Mouse (Mus musculus) heart, adult 2 months (tissue): ENCODE results near the gene Cltb. TPM values are rescaled to one million over a fixed set of nuclear protein-coding genes. Genes with fewer than 3 reads are reported as not detected.

Experiments
- DNase-seq, 2 experiments: peaks; one replicate each; pipeline ENCODE4 v3.0.0; 2021
- H3K27ac ChIP-seq: fragments of 200-600 bp; 2 replicates; pipeline ENCODE4 v1.8.1; 2022
- H3K27me3 ChIP-seq: fragments of 200-500 bp; 2 replicates; pipeline ENCODE4 v1.6.1; 2012; ENCODE audit warnings: mild to moderate bottlenecking, low read length, inconsistent platforms, mixed read lengths; ENCODE audit not compliant: control insufficient read depth, insufficient read depth
- H3K36me3 ChIP-seq: fragments of 200-500 bp; 2 replicates; pipeline ENCODE4 v1.6.1; 2012; ENCODE audit warnings: low read length, inconsistent platforms; ENCODE audit not compliant: control insufficient read depth, insufficient read depth
- H3K4me1 ChIP-seq: fragments of 200-500 bp; 2 replicates; pipeline ENCODE4 v1.6.1; 2011; ENCODE audit warnings: low read length; ENCODE audit not compliant: control insufficient read depth, insufficient read depth
- H3K4me3 ChIP-seq: fragments of 200-600 bp; 2 replicates; pipeline ENCODE4 v1.8.1; 2022
- H3K79me2 ChIP-seq: fragments of 200-500 bp; replicated peaks from 2 replicates; pipeline ENCODE4 v1.6.1; 2012; ENCODE audit warnings: mild to moderate bottlenecking, inconsistent platforms, low read length, moderate library complexity, mixed read lengths; ENCODE audit not compliant: control insufficient read depth, insufficient read depth
- H3K9ac ChIP-seq: fragments of 200-500 bp; 2 replicates; pipeline ENCODE4 v1.6.1; 2012; ENCODE audit warnings: low read depth, mild to moderate bottlenecking, control low read depth, inconsistent platforms, low read length, mixed read lengths
- CTCF ChIP-seq: fragments of 200-600 bp; IDR thresholded peaks from 2 replicates; pipeline ENCODE4 v1.8.1; 2022; ENCODE audit warnings: antibody characterized with exemption, mild to moderate bottlenecking, moderate library complexity
- EP300 ChIP-seq: fragments of 200-500 bp; IDR thresholded peaks from 2 replicates; pipeline ENCODE4 v1.6.1; 2011; ENCODE audit warnings: low read depth, low read length, control low read depth; ENCODE audit not compliant: insufficient read depth
- POLR2A ChIP-seq: fragments of 200-500 bp; IDR thresholded peaks from 2 replicates; pipeline ENCODE4 v1.6.1; 2011; ENCODE audit warnings: mild to moderate bottlenecking, low read depth, low read length, control low read depth; ENCODE audit not compliant: insufficient read depth
- WGBS: fragments of 180-500 bp; shearing (Covaris S2); methylation state at CpG from one replicate; pipeline ENCODE4 v1.1.7; 2018; 5-methylcytosine and 5-hydroxymethylcytosine counted together
- intact Hi-C: fragments of 180-260 bp; cut with DNase I; formaldehyde crosslinking; loops from one replicate; pipeline ENCODE4 v1.15.1; 2025
- polyA plus RNA-seq: library from polyadenylated mRNA; depleted of rRNA; stranded (reverse); fragments of >200 nt; gene quantifications from 2 replicates; pipeline ENCODE4 v1.2.3, GENCODE M21; 2012
- total RNA-seq, 2 experiments: library from RNA; stranded (reverse); gene quantifications; 2 replicates each; pipeline ENCODE4 v1.2.3; 2021

Cltb gene
- total and polyA plus RNA-seq, 3 experiments: 64.1 to 105 (median 96.6) TPM

DNA sequence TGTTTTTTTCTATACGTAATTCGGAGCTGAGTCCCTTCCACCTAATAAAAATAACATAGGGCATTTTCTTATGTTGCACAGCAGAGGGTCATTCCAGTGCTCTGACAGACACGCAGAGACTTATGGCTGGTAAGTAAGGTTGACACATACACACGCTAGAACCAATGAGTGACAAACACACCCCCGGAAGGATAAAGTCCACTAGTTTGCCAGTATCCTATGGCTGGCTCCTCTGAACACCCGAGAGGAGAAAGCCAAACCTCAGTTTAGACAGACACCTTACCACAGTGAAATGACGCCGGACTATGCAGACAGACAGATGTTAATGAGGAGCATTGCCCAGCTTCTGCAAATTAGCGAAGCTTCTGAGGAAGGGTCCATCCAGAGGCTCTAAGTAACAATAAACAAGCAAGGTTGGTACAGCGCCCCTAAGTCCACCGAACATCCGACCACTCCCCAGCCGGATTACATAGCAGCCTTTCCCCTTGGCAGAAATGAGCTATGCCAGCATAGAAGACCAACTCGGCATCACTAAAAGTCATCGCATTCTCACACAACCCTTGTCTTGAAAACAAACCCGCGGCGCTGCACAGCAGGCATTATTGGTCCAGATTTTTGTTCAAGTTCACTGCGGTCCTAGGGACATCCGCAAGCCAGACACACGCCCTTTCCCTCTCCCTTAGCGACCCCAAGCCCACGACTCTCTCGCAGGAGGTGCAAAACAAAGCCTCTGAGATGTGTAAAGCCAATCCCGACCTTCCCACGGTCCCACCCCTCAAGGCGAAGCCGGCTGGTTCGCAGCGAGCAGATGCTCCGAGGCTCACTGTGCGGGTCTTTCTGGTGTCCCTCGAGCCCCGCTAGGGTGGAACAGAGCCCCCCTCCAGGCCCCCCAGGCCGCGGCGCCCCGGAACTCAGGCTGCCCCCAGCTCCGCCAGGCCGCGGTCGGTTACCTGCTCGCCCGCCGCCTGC, 46.6 kb downstream of the Cltb start:
- peak overlapping the region; percentile 82 for H3K4me3 ChIP-seq
- H3K27me3 ChIP-seq: no peaks in the 10 kb centered on the region
- H3K27ac ChIP-seq: peak overlapping the region; percentile 77
- no peak for DNase-seq
- intact Hi-C loops: loop anchor here (1.0 to 5.0 kb wide), 4 partner anchors 26 to 96 kb away; partner anchors contain the start of genes Faf2, Higd2a, Nop16 and Simc1
- H3K79me2 ChIP-seq: peaks cover 5% of the 10 kb centered on the region
- H3K36me3 ChIP-seq: no peaks in the 10 kb centered on the region
- 9% methylated on average over 45 of the region's 45 CpGs for WGBS
- H3K9ac ChIP-seq: peak overlapping the region; percentile 85
- TF ChIP-seq CTCF (no peak), POLR2A (no peak), EP300 (no peak)
- H3K4me1 ChIP-seq: no peaks in the 10 kb centered on the region; the same call in 1 of the 2 replicates

DNA sequence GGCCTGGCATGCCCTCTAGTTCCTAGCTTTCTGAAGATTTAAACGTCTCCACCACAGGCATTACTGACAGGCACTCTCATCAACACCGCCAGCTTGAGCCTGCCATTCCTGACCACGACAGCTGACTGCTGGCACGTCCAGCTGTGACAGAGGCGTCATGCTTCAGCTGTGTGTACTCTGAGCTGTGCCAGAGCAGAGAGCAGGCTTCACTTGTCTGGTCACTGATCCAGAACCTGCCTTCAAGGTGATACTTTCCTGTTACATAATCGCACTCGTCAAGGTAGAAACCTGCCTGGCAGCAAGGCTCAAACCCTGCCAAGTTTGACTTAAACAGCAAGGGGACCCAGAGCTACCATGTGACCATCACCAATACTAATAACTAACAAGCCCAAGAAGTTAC, 48.6 kb downstream of the Cltb start:
- Histone ChIP-seq H3K36me3 (no peaks in the 10 kb centered on the region), H3K27ac (no peak overlapping the region)
- no peak for DNase-seq

DNA sequence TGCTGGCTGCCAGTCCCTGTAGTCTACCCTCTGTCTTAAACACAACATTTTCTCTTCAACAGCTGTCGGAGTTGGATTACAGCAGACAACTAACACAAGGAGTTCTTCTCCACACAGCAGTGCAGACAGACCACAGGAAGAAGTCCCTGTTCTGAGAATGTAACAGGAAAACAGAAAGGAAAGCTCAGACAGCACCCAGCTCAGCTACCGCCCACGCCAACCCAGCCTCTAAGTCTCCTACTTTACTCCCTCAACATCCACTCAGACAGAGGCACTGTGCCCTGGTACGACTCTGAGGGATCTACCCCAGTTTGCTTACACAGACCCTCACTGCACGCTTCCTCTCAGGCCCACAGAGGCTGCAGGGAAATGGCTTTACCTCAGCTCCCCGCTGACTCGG, 50.5 kb downstream of the Cltb start:
- no peaks in the 10 kb centered on the region for H3K36me3 ChIP-seq
- no peak for DNase-seq
- H3K27me3 ChIP-seq: no peaks in the 10 kb centered on the region
- intact Hi-C loops: no loop called here
- no peak overlapping the region for H3K27ac ChIP-seq
- H3K79me2 ChIP-seq: peaks cover 7% of the 10 kb centered on the region
- no peak overlapping the region for H3K4me3 ChIP-seq
- 90% methylated on average over 7 of the region's 7 CpGs for WGBS
- H3K4me1 ChIP-seq: peaks cover 3% of the 10 kb centered on the region
- TF ChIP-seq CTCF (no peak), EP300 (no peak), POLR2A (no peak)
- no peak overlapping the region for H3K9ac ChIP-seq

More for the DNA sequence above, 48.6 kb downstream of the Cltb start:
- TF ChIP-seq CTCF (no peak), POLR2A (no peak), EP300 (no peak)
- intact Hi-C loops: no loop called here
- WGBS: 64% methylated on average over 7 of the region's 7 CpGs
- Histone ChIP-seq H3K4me1 (no peaks in the 10 kb centered on the region; the same call in 1 of the 2 replicates), H3K27me3 (no peaks in the 10 kb centered on the region), H3K79me2 (peaks cover 5% of the 10 kb centered on the region), H3K9ac (no peak overlapping the region), H3K4me3 (no peak overlapping the region)

DNA sequence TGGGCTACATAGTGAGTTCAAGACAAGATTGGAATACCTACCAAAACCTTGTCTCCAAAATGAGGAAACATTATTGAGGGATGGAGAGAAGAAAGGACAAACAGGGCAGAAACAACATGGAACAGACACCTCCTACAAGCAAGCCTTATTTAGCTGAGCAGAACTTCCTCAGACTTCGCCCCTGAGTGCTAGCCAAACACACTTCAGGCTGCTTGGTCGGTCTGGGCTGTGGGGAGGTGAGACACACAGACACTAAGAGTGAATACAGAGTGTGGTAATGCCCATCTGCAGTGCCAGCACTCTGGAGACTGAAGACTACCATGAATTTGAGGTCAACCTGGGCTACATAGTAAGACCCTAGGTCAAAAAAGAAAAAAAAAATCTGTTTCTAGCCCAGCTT, 51.5 kb downstream of the Cltb start:
- Histone ChIP-seq H3K27ac (no peak overlapping the region), H3K36me3 (no peaks in the 10 kb centered on the region), H3K27me3 (no peaks in the 10 kb centered on the region), H3K4me3 (no peak overlapping the region), H3K9ac (no peak overlapping the region), H3K79me2 (peaks cover 6% of the 10 kb centered on the region), H3K4me1 (peaks cover 3% of the 10 kb centered on the region)
- WGBS: 89% methylated on average over 2 of the region's 2 CpGs
- TF ChIP-seq EP300: no peak
- TF ChIP-seq POLR2A: no peak
- no peak for TF ChIP-seq CTCF
- intact Hi-C loops: no loop called here
- DNase-seq: no peak

DNA sequence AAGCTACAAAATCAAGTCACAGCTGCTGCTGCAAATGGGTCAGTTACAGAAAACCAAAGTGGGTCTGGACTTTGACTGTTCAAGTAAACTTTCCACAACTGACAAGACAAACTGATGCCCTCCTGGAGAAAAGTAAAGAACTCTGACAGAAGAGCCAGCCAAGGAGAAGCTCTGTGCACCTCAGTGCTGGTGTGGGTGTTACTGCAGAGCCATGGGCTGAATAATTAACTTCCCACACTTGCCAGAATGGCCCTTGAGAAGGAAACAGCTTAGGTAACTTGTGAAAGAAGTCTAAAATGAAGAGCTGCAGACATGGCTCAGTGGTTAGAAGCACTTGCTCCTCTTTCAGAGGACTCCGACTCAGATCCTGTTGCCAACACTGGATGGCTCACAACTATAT, 53.5 kb downstream of the Cltb start:
- Histone ChIP-seq H3K4me1 (peaks cover 3% of the 10 kb centered on the region; the same call in 1 of the 2 replicates), H3K27ac (no peak overlapping the region), H3K4me3 (no peak overlapping the region), H3K36me3 (no peaks in the 10 kb centered on the region), H3K9ac (no peak overlapping the region), H3K79me2 (peaks cover 4% of the 10 kb centered on the region; the same call in 1 of the 2 replicates), H3K27me3 (no peaks in the 10 kb centered on the region)
- TF ChIP-seq CTCF: no peak
- no peak for TF ChIP-seq EP300
- no peak for TF ChIP-seq POLR2A
- 96% methylated on average over 1 of the region's 1 CpGs for WGBS
- intact Hi-C loops: no loop called here
- DNase-seq: no peak

DNA sequence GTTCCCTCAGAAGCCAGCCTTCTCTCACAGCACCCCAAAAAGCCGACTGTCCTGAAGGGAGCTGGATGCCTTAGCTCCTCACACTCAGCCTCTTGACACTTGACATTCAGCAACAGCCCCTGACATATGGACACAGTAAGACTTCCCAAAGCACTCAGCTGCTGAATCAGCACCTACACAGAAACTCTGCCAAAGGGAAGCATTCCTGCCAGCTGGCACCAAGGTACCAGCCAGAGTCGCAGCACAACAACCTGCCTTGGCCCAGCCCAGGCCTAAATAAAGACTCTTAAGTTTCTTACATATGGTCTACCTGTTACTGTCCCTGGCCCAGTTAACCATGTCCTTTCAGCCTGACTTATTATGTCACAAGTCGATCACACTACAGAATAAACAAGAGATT, 54.3 kb downstream of the Cltb start:
- peak in 1 of 2 experiments; percentile 65 for DNase-seq
- Histone ChIP-seq H3K4me3 (no peak overlapping the region), H3K4me1 (peaks cover 3% of the 10 kb centered on the region; the same call in 1 of the 2 replicates), H3K27ac (no peak overlapping the region), H3K79me2 (peaks cover 2% of the 10 kb centered on the region; the same call in 1 of the 2 replicates), H3K9ac (no peak overlapping the region; the same call in 1 of the 2 replicates), H3K36me3 (no peaks in the 10 kb centered on the region), H3K27me3 (no peaks in the 10 kb centered on the region)
- intact Hi-C loops: no loop called here
- TF ChIP-seq POLR2A (no peak), EP300 (no peak), CTCF (no peak)
- WGBS: 67% methylated on average over 3 of the region's 3 CpGs
